Mouse (Mus musculus) kidney, adult 2 months (tissue): ENCODE data around the gene Sh2d3c.

Experiments
- CTCF ChIP-seq: fragments of 200-500 bp; conservative IDR thresholded peaks from 2 replicates; pipeline ENCODE4 v1.5.1; 2011; ENCODE audit warnings: low read depth, mild to moderate bottlenecking, control low read depth, low read length, moderate library complexity, mixed read lengths; ENCODE audit not compliant: insufficient read depth, insufficient read length
- POLR2A ChIP-seq: fragments of 200-500 bp; IDR thresholded peaks from one replicate; pipeline ENCODE4 v1.6.1; 2011; ENCODE audit warnings: low read depth, low read length, control low read depth

- TF ChIP-seq CTCF (no peak), POLR2A (no peak)
Observed at GRCm38 (mm10) chr2:32685807-32686206, 35.0 kb upstream of the Sh2d3c start.
